Mouse (Mus musculus) neural tube, embryonic 15.5 days (tissue): ENCODE results near the gene Gm26620. TPM values are rescaled to one million over a fixed set of nuclear protein-coding genes. Genes with fewer than 3 reads are reported as not detected.
A peak's percentile ranks its signal among the peaks of the same experiment; 100 is the strongest.

ENCODE experiments used
- ATAC-seq: fragments of 200-750 bp; cut with Nextera tagmentation; 2 replicates; pipeline ENCODE4 v1.8.0; 2017; ENCODE audit warnings: mild to moderate bottlenecking, moderate TSS enrichment, moderate library complexity; ENCODE audit not compliant: low FRiP score
- H3K27ac ChIP-seq: fragments of 300-500 bp; sonication (generic); replicated peaks from 2 replicates; pipeline ENCODE4 v1.5.1; 2015; ENCODE audit warnings: mild to moderate bottlenecking, inconsistent platforms
- H3K27me3 ChIP-seq: fragments of 300-500 bp; sonication (generic); replicated peaks from 2 replicates; pipeline ENCODE4 v1.6.1; 2015; ENCODE audit warnings: inconsistent platforms
- H3K36me3 ChIP-seq: fragments of 300-500 bp; sonication (generic); 2 replicates; pipeline ENCODE4 v1.6.1; 2015; ENCODE audit warnings: inconsistent platforms
- H3K4me1 ChIP-seq: fragments of 300-500 bp; sonication (generic); 2 replicates; pipeline ENCODE4 v1.6.1; 2015; ENCODE audit warnings: inconsistent platforms
- H3K4me2 ChIP-seq: fragments of 300-500 bp; sonication (generic); 2 replicates; pipeline ENCODE4 v1.6.1; 2015; ENCODE audit warnings: inconsistent platforms, mild to moderate bottlenecking, moderate library complexity
- H3K4me3 ChIP-seq: fragments of 300-500 bp; sonication (generic); replicated peaks from 2 replicates; pipeline ENCODE4 v1.5.1; 2015; ENCODE audit warnings: mild to moderate bottlenecking, inconsistent platforms
- H3K9ac ChIP-seq: fragments of 300-500 bp; sonication (generic); replicated peaks from 2 replicates; pipeline ENCODE4 v1.6.1; 2015; ENCODE audit warnings: mild to moderate bottlenecking, inconsistent platforms
- H3K9me3 ChIP-seq: fragments of 300-500 bp; sonication (generic); replicated peaks from 2 replicates; pipeline ENCODE4 v1.6.1; 2016; ENCODE audit warnings: inconsistent platforms
- WGBS: fragments of 180-500 bp; shearing (Covaris S2); methylation state at CpG from one replicate; pipeline ENCODE4 v1.1.7; 2015; ENCODE audit warnings: mixed read lengths; 5-methylcytosine and 5-hydroxymethylcytosine counted together
- polyA plus RNA-seq: library from polyadenylated mRNA; unstranded; fragments of >200 nt; fragmentation: Nextera tagmentation; extraction: Ambion mirVana; gene quantifications from 2 replicates; pipeline ENCODE4 v1.2.1, GENCODE M21; 2015

Gm26620 gene
- polyA plus RNA-seq, 1 experiment from 2014 or later, result 0.91 TPM

- Histone ChIP-seq H3K4me2 (no peak overlapping the region), H3K4me1 (peaks cover 12% of the 10 kb centered on the region), H3K27ac (no peak overlapping the region), H3K9ac (no peak overlapping the region), H3K9me3 (no peaks in the 10 kb centered on the region), H3K27me3 (no peaks in the 10 kb centered on the region), H3K36me3 (no peaks in the 10 kb centered on the region), H3K4me3 (no peak overlapping the region)
- no peak for ATAC-seq
- 85% methylated on average over 13 of the region's 13 CpGs for WGBS
These were observed 23.0 kb upstream of the Gm26620 start for GRCm38 (mm10) chr1:170861671-170862434.

GRCm38 (mm10) chr1:170862435-170862717 lies 22.5 kb upstream of the Gm26620 start:
- 83% methylated on average over 3 of the region's 3 CpGs for WGBS
- H3K27me3 ChIP-seq, result no peaks in the 10 kb centered on the region
- H3K4me1 ChIP-seq, result peaks cover 16% of the 10 kb centered on the region
- H3K36me3 ChIP-seq, result no peaks in the 10 kb centered on the region
- no peak overlapping the region for H3K27ac ChIP-seq
- no peak overlapping the region for H3K9ac ChIP-seq
- no peak for ATAC-seq
- no peaks in the 10 kb centered on the region for H3K9me3 ChIP-seq
- no peak overlapping the region for H3K4me2 ChIP-seq
- no peak overlapping the region for H3K4me3 ChIP-seq

- Histone ChIP-seq H3K27ac (no peak overlapping the region), H3K4me2 (no peak overlapping the region), H3K9ac (no peak overlapping the region), H3K4me3 (no peak overlapping the region), H3K27me3 (no peaks in the 10 kb centered on the region), H3K9me3 (no peaks in the 10 kb centered on the region), H3K4me1 (peaks cover 16% of the 10 kb centered on the region), H3K36me3 (no peaks in the 10 kb centered on the region)
- WGBS, result 83% methylated on average over 4 of the region's 4 CpGs
- no peak for ATAC-seq
These were observed 21.8 kb upstream of the Gm26620 start for GRCm38 (mm10) chr1:170863033-170863432.

- no peak overlapping the region for H3K9ac ChIP-seq
- no peaks in the 10 kb centered on the region for H3K36me3 ChIP-seq
- no peak overlapping the region for H3K4me2 ChIP-seq
These were observed 20.6 kb upstream of the Gm26620 start for GRCm38 (mm10) chr1:170864234-170864633.

GRCm38 (mm10) chr1:170864754-170865153 lies 20.1 kb upstream of the Gm26620 start:
- no peak for ATAC-seq
- WGBS, result 88% methylated on average over 3 of the region's 3 CpGs
- no peak overlapping the region for H3K27ac ChIP-seq
- H3K36me3 ChIP-seq, result no peaks in the 10 kb centered on the region
- H3K9ac ChIP-seq, result no peak overlapping the region
- H3K9me3 ChIP-seq, result no peaks in the 10 kb centered on the region
- no peak overlapping the region for H3K4me2 ChIP-seq
- no peak overlapping the region for H3K4me3 ChIP-seq
- peaks cover 20% of the 10 kb centered on the region for H3K4me1 ChIP-seq
- H3K27me3 ChIP-seq, result no peaks in the 10 kb centered on the region

More at GRCm38 (mm10) chr1:170864234-170864633, 20.6 kb upstream of the Gm26620 start:
- no peak overlapping the region for H3K4me3 ChIP-seq
- H3K4me1 ChIP-seq, result peaks cover 17% of the 10 kb centered on the region
- H3K27ac ChIP-seq, result no peak overlapping the region
- H3K27me3 ChIP-seq, result no peaks in the 10 kb centered on the region
- no peak for ATAC-seq
- no peaks in the 10 kb centered on the region for H3K9me3 ChIP-seq

GRCm38 (mm10) chr1:170865406-170865805 lies 19.5 kb upstream of the Gm26620 start:
- H3K27ac ChIP-seq, result no peak overlapping the region
- no peak for ATAC-seq
- H3K36me3 ChIP-seq, result no peaks in the 10 kb centered on the region
- H3K4me3 ChIP-seq, result no peak overlapping the region
- no peak overlapping the region for H3K9ac ChIP-seq
- H3K9me3 ChIP-seq, result no peaks in the 10 kb centered on the region
- peaks cover 20% of the 10 kb centered on the region for H3K4me1 ChIP-seq
- no peak overlapping the region for H3K4me2 ChIP-seq
- WGBS, result 86% methylated on average over 5 of the region's 5 CpGs
- no peaks in the 10 kb centered on the region for H3K27me3 ChIP-seq

- Histone ChIP-seq H3K27me3 (no peaks in the 10 kb centered on the region), H3K4me2 (peak overlapping the region; percentile 76), H3K9ac (peak overlapping the region; percentile 84), H3K27ac (peak overlapping the region; percentile 80), H3K36me3 (peaks cover 6% of the 10 kb centered on the region), H3K4me3 (peak overlapping the region; percentile 88), H3K4me1 (peaks cover 20% of the 10 kb centered on the region), H3K9me3 (no peaks in the 10 kb centered on the region)
- ATAC-seq, result peak; percentile 63
- WGBS, result 2% methylated on average over 30 of the region's 30 CpGs
These were observed 17.7 kb upstream of the Gm26620 start for GRCm38 (mm10) chr1:170866992-170867690.

- no peaks in the 10 kb centered on the region for H3K9me3 ChIP-seq
- H3K9ac ChIP-seq, result peak within 1 kb of the TSS; percentile 84
- peaks cover 8% of the 10 kb centered on the region for H3K36me3 ChIP-seq
- peak; percentile 75 for ATAC-seq
- H3K4me3 ChIP-seq, result peak within 1 kb of the TSS; percentile 88
- peaks cover 17% of the 10 kb centered on the region for H3K4me1 ChIP-seq
- H3K27me3 ChIP-seq, result no peaks in the 10 kb centered on the region
- under 1% methylated on average over 25 of the region's 25 CpGs for WGBS
- H3K27ac ChIP-seq, result peak within 1 kb of the TSS; percentile 80
- peak within 1 kb of the TSS; percentile 76 for H3K4me2 ChIP-seq
These were observed 17.2 kb upstream of the Gm26620 start, which contains the start of gene Atf6 for GRCm38 (mm10) chr1:170867691-170868105. TSS of gene Atf6 (minus strand) at chr1:170867771.

- no peaks in the 10 kb centered on the region for H3K9me3 ChIP-seq
- H3K27ac ChIP-seq, result peak overlapping the region; percentile 77
- peaks cover 17% of the 10 kb centered on the region for H3K4me1 ChIP-seq
- peak overlapping the region; percentile 84 for H3K9ac ChIP-seq
- peaks cover 8% of the 10 kb centered on the region for H3K36me3 ChIP-seq
- H3K27me3 ChIP-seq, result no peaks in the 10 kb centered on the region
- peak; percentile 93 for ATAC-seq
- under 1% methylated on average over 33 of the region's 33 CpGs for WGBS
- H3K4me3 ChIP-seq, result peak overlapping the region; percentile 88
- H3K4me2 ChIP-seq, result peak overlapping the region; percentile 76
These were observed 16.6 kb upstream of the Gm26620 start for GRCm38 (mm10) chr1:170868107-170868904.

- Histone ChIP-seq H3K27ac (peak overlapping the region; percentile 77), H3K36me3 (peaks cover 10% of the 10 kb centered on the region), H3K9ac (peak overlapping the region; percentile 59), H3K9me3 (no peaks in the 10 kb centered on the region), H3K4me3 (peak overlapping the region; percentile 88), H3K4me1 (peaks cover 17% of the 10 kb centered on the region), H3K27me3 (no peaks in the 10 kb centered on the region), H3K4me2 (peak overlapping the region; percentile 76)
- 18% methylated on average over 14 of the region's 14 CpGs for WGBS
- ATAC-seq, result peak; percentile 25; the same call in 1 of the 2 replicates
These were observed 16.0 kb upstream of the Gm26620 start for GRCm38 (mm10) chr1:170868905-170869283.

GRCm38 (mm10) chr1:170871402-170871801 lies 13.5 kb upstream of the Gm26620 start:
- Histone ChIP-seq H3K36me3 (peaks cover 30% of the 10 kb centered on the region), H3K9me3 (no peaks in the 10 kb centered on the region), H3K4me2 (no peak overlapping the region), H3K4me1 (peaks cover 13% of the 10 kb centered on the region), H3K4me3 (no peak overlapping the region), H3K27me3 (no peaks in the 10 kb centered on the region), H3K27ac (no peak overlapping the region), H3K9ac (no peak overlapping the region)
- ATAC-seq, result no peak
- WGBS, result 94% methylated on average over 6 of the region's 6 CpGs
